21 mouse cellular contexts compared by ENCODE assay signal in the genomic region with DNA sequence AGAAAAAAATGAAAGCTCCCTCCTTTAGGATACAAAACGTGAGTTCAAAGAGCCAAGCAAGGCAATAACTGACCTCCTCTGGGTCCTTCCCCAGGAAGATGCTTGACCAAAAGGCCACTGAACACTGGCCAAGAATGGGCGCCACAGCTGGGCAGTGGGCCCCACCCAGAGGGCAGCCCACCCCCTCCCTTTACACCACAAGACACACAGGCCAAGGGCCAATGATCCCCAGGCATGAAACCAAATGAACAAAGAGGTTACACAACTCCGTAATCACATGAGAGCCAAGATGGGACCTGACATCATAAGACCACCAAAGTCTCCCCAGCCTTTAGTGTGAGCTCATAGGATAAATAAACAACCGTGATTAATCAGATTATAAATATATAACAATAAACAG.
"Had no signal": no experiment of that assay in that cellular context is flagged by ENCODE, and none has a peak within 500 bp of the region (broad histone marks: within the 10 kb centered on the region; RNA-seq: fewer than 3 reads in every experiment).

No protein-coding gene starts in this region.

- DNase-seq: lung, adult 18-20 months; lung, embryonic 14.5 days; lung, postnatal 10 days; lung, postnatal 4 days; midbrain, embryonic 14.5 days; retina, postnatal 1 day; right cerebral cortex, adult 18-20 months; right cerebral cortex, postnatal 25 days; right cerebral cortex, postnatal 4 days; spleen, adult 18-20 months; thymus, adult 2 months; thymus, postnatal 25 days; thymus, postnatal 4 days had no signal

- H3K9ac ChIP-seq: lung, embryonic 14.5 days; midbrain, embryonic 12.5 days; neural tube, embryonic 13.5 days; neural tube, embryonic 15.5 days; stomach, embryonic 15.5 days had no signal

- H3K27me3 ChIP-seq: midbrain, embryonic 12.5 days; neural tube, embryonic 13.5 days; neural tube, embryonic 15.5 days; stomach, embryonic 15.5 days had no signal

- H3K36me3 ChIP-seq: midbrain, embryonic 12.5 days; neural tube, embryonic 13.5 days; neural tube, embryonic 15.5 days; stomach, embryonic 15.5 days had no signal

- ATAC-seq: midbrain, embryonic 16.5 days had no signal

- H3K27ac ChIP-seq: midbrain, embryonic 12.5 days; neural tube, embryonic 13.5 days; stomach, embryonic 15.5 days; stomach, postnatal 0 days had no signal

- H3K4me3 ChIP-seq: midbrain, embryonic 10.5 days; midbrain, embryonic 12.5 days; myocyte; neural tube, embryonic 13.5 days; neural tube, embryonic 15.5 days; stomach, embryonic 15.5 days had no signal

- H3K9me3 ChIP-seq: midbrain, embryonic 10.5 days; midbrain, embryonic 12.5 days; neural tube, embryonic 13.5 days; neural tube, embryonic 15.5 days; stomach, embryonic 15.5 days had no signal

- H3K4me2 ChIP-seq: lung, embryonic 14.5 days; midbrain, embryonic 12.5 days; neural tube, embryonic 13.5 days; neural tube, embryonic 15.5 days; stomach, embryonic 15.5 days had no signal
